Mouse (Mus musculus): ENCODE measurements around the gene Vmn2r78. TPM values are rescaled to one million over a fixed set of nuclear protein-coding genes. Genes with fewer than 3 reads are reported as not detected.
"Not testable (repeated sequence)": the region's sequence is repeated elsewhere in the genome, so short reads cannot be mapped to it uniquely, and the experiment has no call there.

The Vmn2r78 gene
- total RNA-seq (2021): not detected

- not testable (repeated sequence) for DNase-seq
These were observed at the start of gene Vmn2r78 for GRCm38 (mm10) chr7:86914794-86915193. Vmn2r78 (plus strand) TSS chr7:86915094.

GRCm38 (mm10) chr7:86889470-86890469, 25.1 kb upstream of the Vmn2r78 start:
- DNase-seq: no peak

GRCm38 (mm10) chr7:86937288-86937687, 22.4 kb downstream of the Vmn2r78 start:
- DNase-seq: no peak

GRCm38 (mm10) chr7:86994700-86995099, 79.8 kb downstream of the Vmn2r78 start:
- no peak for DNase-seq

GRCm38 (mm10) chr7:86995815-86996214, 80.9 kb downstream of the Vmn2r78 start, which contains the start of gene Vmn2r79:
Vmn2r79 (plus strand) TSS chr7:86996115.
- not testable (repeated sequence) for DNase-seq

Other genes with a start within 250 kb of the Vmn2r78 start
- not detected for gene Olfr292, start 226.8 kb upstream of the Vmn2r78 start, total RNA-seq (2021)
- gene Folh1, start 139.2 kb upstream of the Vmn2r78 start, total RNA-seq (2021): 1 to 10 TPM; 6.6 to 8.1 TPM
- gene Vmn2r77, start 120.1 kb upstream of the Vmn2r78 start, total RNA-seq (2021): not detected
- under 1 TPM in 1 of 2 experiments, not detected in 1; 0.05 TPM for gene Vmn2r79, start 81.0 kb downstream of the Vmn2r78 start, total RNA-seq (2021)

All from layer of hippocampus, postnatal 36 days (tissue).